Mouse (Mus musculus) layer of hippocampus, postnatal 36 days (tissue): ENCODE measurements around the gene Lrrc4c. TPM values are rescaled to one million over a fixed set of nuclear protein-coding genes. Genes with fewer than 3 reads are reported as not detected.

Experiments used
- DNase-seq, 2 experiments: peaks; one replicate each; pipeline ENCODE4 v3.0.0; 2022
- microRNA-seq, 2 experiments: library from miRNA; unstranded; fragments of <30 nt; microRNA quantifications; one replicate each; pipeline ENCODE4 v1.2.0; 2021
- total RNA-seq, 2 experiments: library from RNA; stranded (reverse); gene quantifications; 2 replicates each; pipeline ENCODE4 v1.2.3; 2021

Gene Lrrc4c
- total RNA-seq, 2 experiments from 2014 or later: 65.4 to 67.4 TPM

DNA sequence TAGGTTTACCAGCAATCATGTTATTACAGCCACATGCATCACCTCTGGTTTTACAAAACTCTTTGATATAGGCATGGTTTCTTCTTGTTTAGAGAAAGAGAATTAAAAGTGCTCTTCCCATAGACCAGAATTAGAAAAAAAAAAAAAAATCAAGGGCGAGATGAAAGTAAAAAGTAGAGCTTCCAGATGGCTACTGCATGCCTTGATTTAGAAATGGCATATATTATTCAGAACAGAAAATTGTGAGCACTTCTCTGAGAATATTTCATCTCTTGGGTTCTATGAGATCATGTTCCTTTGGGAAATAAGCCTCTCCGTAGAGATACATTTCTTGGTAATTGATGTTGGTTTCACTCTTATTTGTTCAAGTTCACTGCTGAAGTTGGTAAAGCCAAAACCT is 1322.0 kb downstream of the Lrrc4c start:
- no peak for DNase-seq

DNA sequence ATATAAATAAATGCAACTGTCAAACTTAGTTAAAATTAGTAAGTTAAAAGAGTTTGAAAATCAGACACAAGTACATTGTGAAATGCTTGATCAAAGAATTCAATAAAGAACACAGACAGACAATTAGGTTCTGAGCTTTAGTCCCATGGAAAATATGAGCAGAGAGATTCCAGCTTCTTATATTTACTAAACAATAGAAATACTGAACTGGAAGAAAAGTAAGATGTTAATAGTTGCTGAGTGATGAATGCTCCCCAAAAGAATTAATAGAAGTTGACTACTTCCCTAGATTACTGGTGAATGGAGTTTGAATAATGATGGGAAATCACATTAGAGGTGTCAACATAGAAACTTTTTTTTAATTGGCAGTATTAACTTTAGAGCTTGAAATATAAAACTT is 1323.7 kb downstream of the Lrrc4c start:
- no peak for DNase-seq

DNA sequence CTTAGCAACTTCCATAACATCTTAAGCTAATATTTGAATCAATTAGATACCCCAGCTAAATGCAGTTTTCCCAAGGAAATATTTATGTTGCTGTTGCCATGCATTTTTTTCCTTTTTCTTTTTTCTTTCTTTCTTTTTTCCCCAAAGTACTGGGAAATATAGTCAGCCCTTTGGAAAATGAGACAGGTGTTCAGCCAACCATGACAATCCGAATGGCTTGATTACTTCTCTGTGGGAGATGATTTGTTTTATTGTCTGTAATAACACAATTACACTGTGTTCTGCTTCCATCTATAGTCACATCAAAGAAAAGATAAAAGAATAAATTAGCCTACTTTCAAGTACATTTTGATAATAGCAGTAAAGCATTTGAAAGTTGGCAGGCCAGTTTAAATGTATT is 1334.7 kb downstream of the Lrrc4c start:
- DNase-seq: no peak

Small RNA genes within 50 kb of the gene (microRNA-seq; reads per million reads assigned to microRNA genes)
- gene Gm44320: 0 reads per million in 2 experiments
